Mouse (Mus musculus) liver, adult 10 weeks (tissue): Measurements from ENCODE around the gene Mark2. TPM values are rescaled to one million over a fixed set of nuclear protein-coding genes. Genes with fewer than 3 reads are reported as not detected.

Experiments used
- polyA plus RNA-seq: library from polyadenylated mRNA; stranded (reverse); fragments of 350-450 nt; fragmentation: Illumina TruSeq; extraction: RNeasy Lipid Tissue Mini Kit (QIAGEN cat#74804); gene quantifications from one replicate; pipeline ENCODE4 v1.2.3, GENCODE M21; 2014; ENCODE audit warnings: low read depth, low replicate concordance

Mark2 gene
- polyA plus RNA-seq: 6.3 TPM

GRCm38 (mm10) chr19:7341512-7342397 lies at the start of gene Mark2:
Gene Mark2, minus strand, starts transcription at chr19:7341860.

DNA sequence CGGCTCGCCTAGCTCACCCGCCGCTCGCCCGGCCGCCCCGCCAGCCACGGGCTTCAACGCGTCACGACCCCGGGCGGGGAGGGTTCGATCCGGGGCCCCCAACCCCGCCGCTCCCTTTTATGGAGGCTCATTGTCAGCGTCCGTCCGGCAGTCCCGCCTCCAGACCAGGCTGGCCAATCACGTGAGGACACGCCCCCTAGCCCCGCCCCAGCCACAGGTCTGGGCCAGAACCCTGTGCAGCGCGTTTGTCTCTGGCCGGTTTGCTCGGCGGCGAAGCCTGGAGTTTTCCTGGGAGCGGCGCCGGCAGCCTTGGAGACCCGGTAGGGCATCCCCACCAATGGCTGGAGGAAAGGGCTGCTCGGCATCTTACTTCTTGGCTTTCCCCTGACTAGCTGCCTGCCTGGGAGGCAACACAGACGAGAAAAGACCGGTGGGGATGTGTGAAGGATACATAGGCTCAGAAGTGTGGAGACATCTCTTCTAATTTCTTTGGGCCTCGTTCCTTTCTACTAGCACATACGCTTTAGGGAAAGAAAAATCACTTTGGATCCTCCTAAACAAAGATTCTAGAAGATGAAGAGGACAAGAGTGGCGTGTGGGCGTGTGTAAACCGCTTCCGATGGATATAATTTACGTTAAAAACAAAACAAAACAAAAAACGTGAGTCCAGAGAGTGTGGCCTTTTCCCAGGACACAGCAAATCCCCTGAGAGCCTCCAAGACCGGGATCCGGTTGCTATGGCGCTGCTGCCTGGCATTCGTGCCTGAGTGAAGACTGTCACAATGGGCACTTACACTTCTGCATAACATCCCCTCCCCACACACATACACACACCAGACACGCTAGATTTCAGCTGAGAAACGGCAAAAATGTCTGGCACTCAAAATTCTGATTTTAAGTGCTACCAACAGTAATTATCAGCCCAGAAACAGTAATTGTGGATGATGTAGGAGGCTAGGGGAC lies 41.5 kb upstream of the Mark2 start, which contains the start of gene Spindoc:
Spindoc (minus strand) TSS at position 92 of the 963 bp plus-strand sequence.

GRCm38 (mm10) chr19:7267091-7267741 lies 74.4 kb downstream of the Mark2 start, which contains the start of gene Rcor2:
Gene Rcor2, plus strand, starts transcription at chr19:7267325.

GRCm38 (mm10) chr19:7240782-7241690 lies 100.6 kb downstream of the Mark2 start, which contains the start of gene Naa40:
Gene Naa40, minus strand, starts transcription at chr19:7241183.

Other genes with a start within 250 kb of the Mark2 start
- not detected for gene Flrt1, start 236.1 kb downstream of the Mark2 start, polyA plus RNA-seq
- gene Otub1, start 135.5 kb downstream of the Mark2 start, polyA plus RNA-seq: 15.7 TPM
- gene Cox8a, start 124.2 kb downstream of the Mark2 start, polyA plus RNA-seq: 131 TPM
- gene Naa40, start 100.7 kb downstream of the Mark2 start, polyA plus RNA-seq: 4.1 TPM
- not detected for gene Rcor2, start 74.5 kb downstream of the Mark2 start, polyA plus RNA-seq
- 0.29 TPM for gene Spindoc, start 41.1 kb upstream of the Mark2 start, polyA plus RNA-seq
- 0.98 TPM for gene 2700081O15Rik, start 75.8 kb upstream of the Mark2 start, polyA plus RNA-seq
- 142 TPM for gene Rtn3, start 141.4 kb upstream of the Mark2 start, polyA plus RNA-seq
- gene Atl3, start 152.2 kb upstream of the Mark2 start, polyA plus RNA-seq: 93.3 TPM
- gene Pla2g16, start 215.6 kb upstream of the Mark2 start, polyA plus RNA-seq: 2.4 TPM